Mouse (Mus musculus): ENCODE measurements around the gene Col24a1. TPM values are rescaled to one million over a fixed set of nuclear protein-coding genes. Genes with fewer than 3 reads are reported as not detected.

Gene Col24a1
- total and polyA plus RNA-seq, 2 experiments from 2014 or later = 0.57 to 0.75 TPM

DNA sequence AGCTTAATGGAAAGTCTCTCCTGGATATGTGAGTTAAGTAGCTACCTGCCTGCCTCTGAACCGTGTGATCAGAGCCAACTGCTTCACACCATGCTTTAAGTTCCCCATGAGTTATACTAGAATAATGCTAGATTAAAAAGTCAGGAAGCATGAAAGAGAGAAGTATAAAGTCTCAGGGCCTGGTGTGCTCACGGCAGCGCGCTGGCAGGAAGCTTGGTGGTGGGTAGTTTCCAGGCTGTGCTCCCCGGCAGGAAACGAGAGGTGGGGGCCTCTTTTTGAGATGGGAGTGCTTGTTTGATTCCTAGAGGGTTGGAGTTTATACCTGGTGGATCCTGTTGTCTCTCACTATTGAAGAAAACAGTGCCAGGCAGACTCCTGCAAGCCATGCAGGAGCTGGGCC, 303.1 kb downstream of the Col24a1 start:
- Histone ChIP-seq H3K4me3 (ENCODE audit: low read depth, low read length) (no peak overlapping the region), H3K9me3 (replicated peaks; ENCODE audit: control insufficient read depth, low read length) (no peaks in the 10 kb centered on the region), H3K36me3 (replicated peaks; ENCODE audit: control insufficient read depth, insufficient read depth, low read length) (peaks cover 50% of the 10 kb centered on the region), H3K27me3 (ENCODE audit: control insufficient read depth, insufficient read depth, low read length) (no peaks in the 10 kb centered on the region), H3K27ac (ENCODE audit: low read depth) (no peak overlapping the region), H3K9ac (replicated peaks; ENCODE audit: low read depth, low read length) (no peak overlapping the region), H3K4me2 (ENCODE audit: low read depth, low read length) (no peak overlapping the region), H3K4me1 (ENCODE audit: control insufficient read depth, insufficient read depth) (no peaks in the 10 kb centered on the region)
- WGBS = 77% methylated on average over 6 of the region's 6 CpGs
- TF ChIP-seq CTCF (IDR thresholded peaks at IDR 0.05; ENCODE audit: low read depth) = no peak
- TF ChIP-seq EP300 (IDR thresholded peaks at IDR 0.05; ENCODE audit: low read depth) = no peak
- ATAC-seq (ENCODE audit: insufficient read depth, low read depth) = no peak
- DNase-seq (ENCODE audit: low spot score) = no peak

DNA sequence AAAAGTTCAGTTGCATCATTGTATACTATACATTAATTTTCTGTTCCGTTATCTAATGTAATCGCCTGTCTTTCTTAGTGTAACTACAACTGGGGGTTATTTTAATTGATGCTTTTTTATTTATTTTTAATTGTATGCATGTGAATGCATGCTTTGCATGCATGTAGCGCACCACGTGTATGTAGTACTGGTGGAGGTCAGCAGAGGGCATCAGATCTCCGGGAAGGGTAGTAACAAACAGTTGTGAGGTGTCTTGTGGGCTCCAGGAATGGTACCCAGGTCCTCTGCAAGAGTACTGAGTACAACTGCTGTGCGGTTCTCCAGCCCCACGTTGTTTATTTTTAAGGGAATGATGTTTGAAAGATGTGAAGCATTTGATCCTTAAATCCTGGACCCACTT, 306.8 kb downstream of the Col24a1 start:
- TF ChIP-seq CTCF (IDR thresholded peaks at IDR 0.05; ENCODE audit: low read depth) (no peak), EP300 (IDR thresholded peaks at IDR 0.05; ENCODE audit: low read depth) (no peak)
- Histone ChIP-seq H3K4me1 (ENCODE audit: control insufficient read depth, insufficient read depth) (no peaks in the 10 kb centered on the region), H3K27ac (ENCODE audit: low read depth) (no peak overlapping the region), H3K36me3 (replicated peaks; ENCODE audit: control insufficient read depth, insufficient read depth, low read length) (peaks cover 54% of the 10 kb centered on the region), H3K9me3 (replicated peaks; ENCODE audit: control insufficient read depth, low read length) (no peaks in the 10 kb centered on the region), H3K4me2 (ENCODE audit: low read depth, low read length) (no peak overlapping the region), H3K9ac (replicated peaks; ENCODE audit: low read depth, low read length) (no peak overlapping the region), H3K27me3 (ENCODE audit: control insufficient read depth, insufficient read depth, low read length) (no peaks in the 10 kb centered on the region), H3K4me3 (ENCODE audit: low read depth, low read length) (no peak overlapping the region)
- 96% methylated on average over 7 of the region's 7 CpGs for WGBS
- no peak for DNase-seq (ENCODE audit: low spot score)
- ATAC-seq (ENCODE audit: insufficient read depth, low read depth) = no peak

DNA sequence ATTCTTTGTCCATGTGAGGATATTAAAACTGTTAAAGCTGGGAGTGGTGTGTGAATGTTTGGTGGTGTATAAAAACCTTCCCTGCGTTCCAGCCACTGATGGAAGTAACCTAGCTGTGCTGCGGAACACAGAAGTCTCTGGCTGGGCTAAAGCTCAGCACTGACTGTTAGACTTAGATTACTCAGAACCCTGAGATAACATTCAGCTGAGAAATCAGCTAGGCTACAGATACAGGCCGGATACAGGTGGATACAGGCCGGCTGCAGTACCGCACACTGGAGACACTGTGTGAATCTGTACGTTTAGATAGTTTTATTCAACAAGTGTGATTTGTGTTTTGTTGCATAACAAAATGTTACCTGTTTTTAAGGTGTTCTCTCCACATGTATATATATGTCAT, 308.5 kb downstream of the Col24a1 start:
- no peak overlapping the region for H3K9ac ChIP-seq (replicated peaks; ENCODE audit: low read depth, low read length)
- H3K27ac ChIP-seq (ENCODE audit: low read depth) = no peak overlapping the region
- H3K4me3 ChIP-seq (ENCODE audit: low read depth, low read length) = no peak overlapping the region
- no peaks in the 10 kb centered on the region for H3K9me3 ChIP-seq (replicated peaks; ENCODE audit: control insufficient read depth, low read length)
- WGBS = 71% methylated on average over 6 of the region's 6 CpGs
- DNase-seq (ENCODE audit: low spot score) (no peak), ATAC-seq (ENCODE audit: insufficient read depth, low read depth) (no peak)
- no peaks in the 10 kb centered on the region for H3K27me3 ChIP-seq (ENCODE audit: control insufficient read depth, insufficient read depth, low read length)
- H3K36me3 ChIP-seq (replicated peaks; ENCODE audit: control insufficient read depth, insufficient read depth, low read length) = peaks cover 56% of the 10 kb centered on the region
- H3K4me1 ChIP-seq (ENCODE audit: control insufficient read depth, insufficient read depth) = no peaks in the 10 kb centered on the region
- H3K4me2 ChIP-seq (ENCODE audit: low read depth, low read length) = no peak overlapping the region
- TF ChIP-seq CTCF (IDR thresholded peaks at IDR 0.05; ENCODE audit: low read depth) = no peak
- no peak for TF ChIP-seq EP300 (IDR thresholded peaks at IDR 0.05; ENCODE audit: low read depth)

DNA sequence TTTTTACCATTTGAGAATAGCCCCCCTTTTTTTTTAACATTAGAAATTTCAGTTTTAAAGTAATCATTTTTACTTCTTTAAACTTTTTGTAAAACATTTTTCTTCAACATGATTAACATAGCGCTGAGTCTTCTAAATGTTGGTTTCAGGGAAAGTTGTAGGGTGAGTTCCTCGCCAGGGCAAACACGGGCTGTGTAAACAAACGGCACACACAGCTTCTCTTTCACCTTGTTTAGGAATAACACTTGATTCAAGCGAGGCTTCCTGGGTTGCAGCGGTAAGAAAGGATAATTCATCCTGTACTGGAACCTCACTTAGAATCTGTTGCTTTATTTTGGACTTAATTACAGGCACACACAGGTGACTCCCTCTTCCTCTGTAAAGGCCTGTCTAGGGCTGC, 309.1 kb downstream of the Col24a1 start:
- ATAC-seq (ENCODE audit: insufficient read depth, low read depth) = no peak
- TF ChIP-seq CTCF (IDR thresholded peaks at IDR 0.05; ENCODE audit: low read depth) = no peak
- TF ChIP-seq EP300 (IDR thresholded peaks at IDR 0.05; ENCODE audit: low read depth) = no peak
- Histone ChIP-seq H3K36me3 (replicated peaks; ENCODE audit: control insufficient read depth, insufficient read depth, low read length) (peaks cover 54% of the 10 kb centered on the region), H3K4me3 (ENCODE audit: low read depth, low read length) (no peak overlapping the region), H3K4me1 (ENCODE audit: control insufficient read depth, insufficient read depth) (no peaks in the 10 kb centered on the region), H3K4me2 (ENCODE audit: low read depth, low read length) (no peak overlapping the region), H3K27ac (ENCODE audit: low read depth) (no peak overlapping the region), H3K27me3 (ENCODE audit: control insufficient read depth, insufficient read depth, low read length) (no peaks in the 10 kb centered on the region), H3K9ac (replicated peaks; ENCODE audit: low read depth, low read length) (no peak overlapping the region), H3K9me3 (replicated peaks; ENCODE audit: control insufficient read depth, low read length) (no peaks in the 10 kb centered on the region)
- DNase-seq (ENCODE audit: low spot score) = no peak
- 85% methylated on average over 6 of the region's 6 CpGs for WGBS

Other genes starting within 250 kb of the Col24a1 start
- gene Clca2, start 193.0 kb upstream of the Col24a1 start, total RNA-seq (2014; rRNA removed; ENCODE audit: low replicate concordance) = 0.62 TPM in 1 of 2 replicates, not detected in the other
- gene Clca2, start 193.0 kb upstream of the Col24a1 start, polyA plus RNA-seq (2015; fragmentation: Nextera tagmentation; extraction: Ambion mirVana) = 0.05 TPM in 1 of 2 replicates, not detected in the other
- gene Odf2l, start 173.9 kb upstream of the Col24a1 start, total RNA-seq (2014; rRNA removed; ENCODE audit: low replicate concordance) = 5.0 and 6.2 TPM in 2 replicates
- gene Odf2l, start 173.9 kb upstream of the Col24a1 start, polyA plus RNA-seq (2015; fragmentation: Nextera tagmentation; extraction: Ambion mirVana) = 8.9 and 9.2 TPM in 2 replicates